Mouse (Mus musculus) liver, postnatal 0 days (tissue): ENCODE data around the gene Kctd10. TPM values are rescaled to one million over a fixed set of nuclear protein-coding genes. Genes with fewer than 3 reads are reported as not detected.

Experiments
- ATAC-seq: fragments of 200-750 bp; cut with Nextera tagmentation; 2 replicates; pipeline ENCODE4 v1.8.0; 2017; ENCODE audit warnings: mild to moderate bottlenecking, moderate library complexity
- DNase-seq: peaks from one replicate; pipeline ENCODE4 v3.0.0-alpha.2; 2016
- H3K27ac ChIP-seq: fragments of 300-500 bp; sonication (generic); 2 replicates; pipeline ENCODE4 v1.5.1; 2014; ENCODE audit warnings: antibody characterized with exemption, moderate library complexity, mild to moderate bottlenecking, low read depth
- H3K27me3 ChIP-seq: fragments of 300-500 bp; sonication (generic); 2 replicates; pipeline ENCODE4 v1.6.1; 2014; ENCODE audit warnings: low read length, control low read depth, mixed read lengths; ENCODE audit not compliant: insufficient read depth
- H3K36me3 ChIP-seq: fragments of 300-500 bp; sonication (generic); replicated peaks from 2 replicates; pipeline ENCODE4 v1.6.1; 2014; ENCODE audit warnings: mild to moderate bottlenecking, control low read depth, low read length, moderate library complexity, mixed read lengths; ENCODE audit not compliant: insufficient read depth
- H3K4me1 ChIP-seq: fragments of 300-500 bp; sonication (generic); 2 replicates; pipeline ENCODE4 v1.6.1; 2014; ENCODE audit warnings: antibody characterized with exemption, mild to moderate bottlenecking, control low read depth; ENCODE audit not compliant: insufficient read depth
- H3K4me2 ChIP-seq: fragments of 300-500 bp; sonication (generic); 2 replicates; pipeline ENCODE4 v1.6.1; 2014; ENCODE audit warnings: low read depth, mild to moderate bottlenecking, low read length, moderate library complexity, mixed read lengths
- H3K4me3 ChIP-seq: fragments of 300-500 bp; sonication (generic); 2 replicates; pipeline ENCODE4 v1.5.1; 2014; ENCODE audit warnings: low read depth, low read length
- H3K9ac ChIP-seq: fragments of 300-500 bp; sonication (generic); replicated peaks from 2 replicates; pipeline ENCODE4 v1.6.1; 2014; ENCODE audit warnings: mild to moderate bottlenecking, moderate library complexity
- H3K9me3 ChIP-seq: fragments of 300-500 bp; sonication (generic); 2 replicates; pipeline ENCODE4 v1.6.1; 2016; ENCODE audit warnings: mild to moderate bottlenecking, control low read depth, low read length, mixed read lengths
- CTCF ChIP-seq: sonication (generic); IDR thresholded peaks from 2 replicates; pipeline ENCODE4 v1.5.1; 2016; ENCODE audit warnings: antibody characterized with exemption, low read depth
- EP300 ChIP-seq: IDR thresholded peaks from 2 replicates; pipeline ENCODE4 v1.6.1; 2016; ENCODE audit warnings: antibody characterized with exemption, low read depth, mild to moderate bottlenecking
- WGBS: fragments of 180-500 bp; shearing (Covaris S2); extraction: QIAGEN DNeasy Blood & Tissue Kit; methylation state at CpG from one replicate; pipeline ENCODE4 v1.1.7; 2014; ENCODE audit not compliant: insufficient replicate concordance; 5-methylcytosine and 5-hydroxymethylcytosine counted together
- polyA plus RNA-seq: library from polyadenylated mRNA; unstranded; fragments of >200 nt; fragmentation: Nextera tagmentation; extraction: Ambion mirVana; gene quantifications from 2 replicates; pipeline ENCODE4 v1.2.1, GENCODE M21; 2015

Kctd10 gene
- polyA plus RNA-seq, 1 experiment from 2014 or later: 17.4 TPM

GRCm38 (mm10) chr5:114370371-114370776, 9.9 kb downstream of the Kctd10 start:
- Histone ChIP-seq H3K36me3 (peaks cover 59% of the 10 kb centered on the region), H3K4me1 (peaks cover 41% of the 10 kb centered on the region), H3K9me3 (no peaks in the 10 kb centered on the region), H3K9ac (no peak overlapping the region; the same call in 1 of the 2 replicates), H3K4me3 (no peak overlapping the region), H3K4me2 (no peak overlapping the region), H3K27ac (peak overlapping the region; percentile 56; the same call in 1 of the 2 replicates), H3K27me3 (no peaks in the 10 kb centered on the region)
- 52% methylated on average over 9 of the region's 9 CpGs for WGBS
- DNase-seq: no peak
- ATAC-seq: no peak
- peak; percentile 12; the same call in 1 of the 2 replicates for TF ChIP-seq CTCF
- no peak for TF ChIP-seq EP300

- Histone ChIP-seq H3K4me1 (peaks cover 37% of the 10 kb centered on the region), H3K9ac (no peak overlapping the region; the same call in 1 of the 2 replicates), H3K27ac (peak overlapping the region; percentile 60; the same call in 1 of the 2 replicates), H3K9me3 (no peaks in the 10 kb centered on the region), H3K36me3 (peaks cover 63% of the 10 kb centered on the region), H3K4me2 (no peak overlapping the region), H3K4me3 (no peak overlapping the region), H3K27me3 (no peaks in the 10 kb centered on the region)
- DNase-seq: no peak
- TF ChIP-seq CTCF (no peak), EP300 (no peak)
- WGBS: 89% methylated on average over 9 of the region's 9 CpGs
- no peak for ATAC-seq
These were observed 10.4 kb downstream of the Kctd10 start for GRCm38 (mm10) chr5:114369921-114370320.

- Histone ChIP-seq H3K36me3 (peaks cover 68% of the 10 kb centered on the region), H3K27ac (no peak overlapping the region)
These were observed 11.4 kb downstream of the Kctd10 start for GRCm38 (mm10) chr5:114368803-114369496.

GRCm38 (mm10) chr5:114368121-114368520, 12.2 kb downstream of the Kctd10 start:
- Histone ChIP-seq H3K36me3 (peaks cover 66% of the 10 kb centered on the region), H3K9ac (no peak overlapping the region)

More at GRCm38 (mm10) chr5:114368803-114369496, 11.4 kb downstream of the Kctd10 start:
- Histone ChIP-seq H3K4me3 (no peak overlapping the region), H3K4me2 (no peak overlapping the region), H3K9ac (no peak overlapping the region), H3K27me3 (no peaks in the 10 kb centered on the region), H3K4me1 (peaks cover 27% of the 10 kb centered on the region), H3K9me3 (no peaks in the 10 kb centered on the region)
- ATAC-seq (no peak), DNase-seq (no peak)
- 85% methylated on average over 16 of the region's 16 CpGs for WGBS
- TF ChIP-seq CTCF (no peak), EP300 (no peak)

GRCm38 (mm10) chr5:114365043-114365752, 15.1 kb downstream of the Kctd10 start:
- no peak overlapping the region for H3K4me3 ChIP-seq

More at GRCm38 (mm10) chr5:114368121-114368520, 12.2 kb downstream of the Kctd10 start:
- TF ChIP-seq CTCF (no peak), EP300 (no peak)
- ATAC-seq (no peak), DNase-seq (no peak)
- no peaks in the 10 kb centered on the region for H3K9me3 ChIP-seq
- H3K4me1 ChIP-seq: peaks cover 20% of the 10 kb centered on the region
- no peak overlapping the region for H3K27ac ChIP-seq
- no peak overlapping the region for H3K4me3 ChIP-seq
- 84% methylated on average over 14 of the region's 14 CpGs for WGBS
- no peaks in the 10 kb centered on the region for H3K27me3 ChIP-seq
- no peak overlapping the region for H3K4me2 ChIP-seq

GRCm38 (mm10) chr5:114360968-114361367, 19.3 kb downstream of the Kctd10 start:
- ATAC-seq (no peak), DNase-seq (no peak)
- Histone ChIP-seq H3K4me3 (no peak overlapping the region), H3K9ac (no peak overlapping the region), H3K27me3 (no peaks in the 10 kb centered on the region), H3K4me2 (no peak overlapping the region), H3K9me3 (no peaks in the 10 kb centered on the region), H3K4me1 (peaks cover 4% of the 10 kb centered on the region; the same call in 1 of the 2 replicates), H3K36me3 (peaks cover 31% of the 10 kb centered on the region), H3K27ac (no peak overlapping the region)
- TF ChIP-seq EP300: no peak
- no peak for TF ChIP-seq CTCF
- 59% methylated on average over 15 of the region's 15 CpGs for WGBS

More at GRCm38 (mm10) chr5:114365043-114365752, 15.1 kb downstream of the Kctd10 start:
- no peak overlapping the region for H3K4me2 ChIP-seq
- H3K4me1 ChIP-seq: no peaks in the 10 kb centered on the region
- H3K36me3 ChIP-seq: peaks cover 67% of the 10 kb centered on the region
- 77% methylated on average over 23 of the region's 23 CpGs for WGBS
- no peaks in the 10 kb centered on the region for H3K27me3 ChIP-seq
- no peak overlapping the region for H3K9ac ChIP-seq
- H3K27ac ChIP-seq: no peak overlapping the region
- peak; percentile 68 for ATAC-seq
- TF ChIP-seq CTCF (no peak), EP300 (no peak)
- DNase-seq: no peak
- no peaks in the 10 kb centered on the region for H3K9me3 ChIP-seq
